Mouse (Mus musculus) granulocyte monocyte progenitor cell, adult 5-6 weeks (primary cell): ENCODE measurements around the gene Slco2a1. TPM values are rescaled to one million over a fixed set of nuclear protein-coding genes. Genes with fewer than 3 reads are reported as not detected.
A peak's percentile ranks its signal among the peaks of the same experiment; 100 is the strongest.

Source experiments
- ATAC-seq: replicated peaks from 2 replicates; pipeline ENCODE4 v1.8.0; 2016; ENCODE audit warnings: mild to moderate bottlenecking, moderate TSS enrichment, inconsistent platforms; ENCODE audit not compliant: poor library complexity, severe bottlenecking
- total RNA-seq, 2 experiments: library from RNA; stranded (forward) in 1 of 2; stranded (reverse) in 1 of 2; fragments of 200-712, 200-1000 nt in 1 of 2; fragments of >200 nt in 1 of 2; fragmentation: Nextera tagmentation in 1 of 2; gene quantifications; 2 replicates each; pipeline ENCODE4 v1.2.3; 2014 to 2017

The Slco2a1 gene
- total RNA-seq, 2 experiments from 2014 or later, result not detected

DNA sequence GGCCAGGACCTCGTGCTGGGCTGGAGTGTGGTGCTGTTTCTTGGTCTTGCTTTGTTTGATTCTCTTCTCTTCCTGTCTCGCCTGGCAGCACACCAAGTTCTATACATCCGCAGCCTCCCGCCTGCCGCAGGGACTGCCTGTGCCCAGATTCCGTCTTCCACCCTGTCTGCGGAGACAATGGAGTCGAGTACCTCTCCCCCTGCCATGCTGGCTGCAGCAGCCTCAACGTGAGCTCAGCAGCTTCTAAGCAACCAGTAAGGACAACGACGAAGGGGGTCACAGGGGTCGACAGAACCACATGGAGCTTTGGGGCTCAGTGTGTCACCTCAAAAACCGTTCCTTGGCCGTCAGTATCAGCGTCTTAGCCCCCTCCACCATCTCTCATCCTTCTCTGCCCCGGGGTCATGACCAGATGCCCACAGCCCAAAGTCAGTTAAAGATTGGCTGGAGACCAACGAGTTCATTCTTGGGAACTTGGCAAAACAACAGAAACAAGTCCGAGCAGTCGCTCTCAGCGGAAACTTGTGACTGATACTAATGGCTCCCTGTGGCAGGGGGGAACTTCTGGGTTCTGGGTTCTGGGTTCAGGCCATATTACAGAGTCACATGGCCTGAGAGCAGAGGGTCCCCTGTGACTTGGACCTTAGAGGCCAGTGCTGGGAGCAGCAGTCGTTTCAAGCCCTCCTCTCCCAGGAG, 88.5 kb downstream of the Slco2a1 start:
- no peak for ATAC-seq

DNA sequence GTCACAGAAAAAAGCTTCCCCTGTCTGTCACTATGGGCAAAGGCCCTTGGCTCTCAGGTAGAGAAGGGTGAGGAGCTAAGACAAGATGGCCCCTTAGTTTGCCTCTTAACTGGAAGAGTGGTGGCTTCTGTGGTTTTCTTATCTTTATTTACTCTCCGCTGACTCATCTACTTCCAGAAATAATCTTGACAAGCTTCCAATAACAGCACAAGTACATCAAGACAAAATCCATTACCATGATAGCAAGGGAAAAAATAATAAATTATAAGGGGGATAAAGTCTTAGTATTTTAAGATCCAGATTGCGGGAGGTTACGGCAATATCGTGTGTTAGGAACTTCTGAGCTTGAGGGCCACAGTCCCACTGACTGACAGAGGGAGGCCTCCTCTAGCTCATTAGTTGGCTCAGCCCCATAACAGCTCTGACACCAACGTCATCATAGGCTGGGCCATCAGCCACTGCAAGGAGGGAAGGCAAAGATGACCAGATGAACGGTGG, 89.7 kb downstream of the Slco2a1 start:
- no peak for ATAC-seq

- no peak for ATAC-seq
Measured at GRCm38 (mm10) chr9:103080211-103080610, 91.7 kb downstream of the Slco2a1 start.

DNA sequence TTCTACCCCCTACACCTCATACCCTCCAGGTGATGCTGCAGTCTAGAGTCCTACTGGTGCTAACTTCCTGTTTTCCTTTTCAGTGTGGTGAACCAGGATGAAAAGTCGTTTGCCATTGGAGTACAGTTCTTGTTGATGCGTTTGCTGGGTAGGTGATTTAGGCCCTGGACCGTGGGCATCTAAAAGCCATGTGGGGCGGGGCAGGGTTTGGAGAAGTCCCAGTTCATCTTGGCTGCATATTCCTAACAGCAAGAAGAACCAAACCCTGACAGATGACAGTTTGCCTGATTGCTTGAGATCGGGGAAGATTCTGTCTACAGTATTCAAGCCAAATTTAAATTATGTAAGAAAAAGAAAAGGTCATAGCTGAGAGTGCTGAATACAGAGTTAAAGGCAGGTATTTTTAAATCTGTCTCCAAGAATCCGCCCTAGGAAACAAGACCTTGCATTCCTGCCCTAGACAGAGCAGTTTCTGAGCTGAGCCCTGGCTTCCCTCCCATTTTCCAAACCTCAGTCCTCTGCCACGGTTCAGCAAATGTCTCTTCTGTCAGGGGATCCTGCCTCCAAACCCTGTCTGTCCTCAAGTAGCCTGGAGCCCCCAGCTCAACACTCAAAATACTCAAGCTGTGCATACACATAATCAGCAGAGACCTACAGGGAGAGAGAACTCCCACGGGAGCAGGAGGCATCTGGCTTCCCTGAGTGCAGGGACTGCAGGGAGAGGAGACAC, 93.9 kb downstream of the Slco2a1 start:
- no peak for ATAC-seq

GRCm38 (mm10) chr9:103083405-103083804, 94.9 kb downstream of the Slco2a1 start:
- ATAC-seq, result 0 out of 2 replicates have a peak, but pooled peaks have one; percentile 20

GRCm38 (mm10) chr9:103086736-103087135, 98.2 kb downstream of the Slco2a1 start:
- no peak for ATAC-seq

- ATAC-seq, result no peak
Measured at GRCm38 (mm10) chr9:103087301-103087700, 98.8 kb downstream of the Slco2a1 start.

- no peak for ATAC-seq
Measured at GRCm38 (mm10) chr9:103088661-103089060, 100.1 kb downstream of the Slco2a1 start.

GRCm38 (mm10) chr9:103090116-103090875, 101.8 kb downstream of the Slco2a1 start:
- no peak for ATAC-seq

DNA sequence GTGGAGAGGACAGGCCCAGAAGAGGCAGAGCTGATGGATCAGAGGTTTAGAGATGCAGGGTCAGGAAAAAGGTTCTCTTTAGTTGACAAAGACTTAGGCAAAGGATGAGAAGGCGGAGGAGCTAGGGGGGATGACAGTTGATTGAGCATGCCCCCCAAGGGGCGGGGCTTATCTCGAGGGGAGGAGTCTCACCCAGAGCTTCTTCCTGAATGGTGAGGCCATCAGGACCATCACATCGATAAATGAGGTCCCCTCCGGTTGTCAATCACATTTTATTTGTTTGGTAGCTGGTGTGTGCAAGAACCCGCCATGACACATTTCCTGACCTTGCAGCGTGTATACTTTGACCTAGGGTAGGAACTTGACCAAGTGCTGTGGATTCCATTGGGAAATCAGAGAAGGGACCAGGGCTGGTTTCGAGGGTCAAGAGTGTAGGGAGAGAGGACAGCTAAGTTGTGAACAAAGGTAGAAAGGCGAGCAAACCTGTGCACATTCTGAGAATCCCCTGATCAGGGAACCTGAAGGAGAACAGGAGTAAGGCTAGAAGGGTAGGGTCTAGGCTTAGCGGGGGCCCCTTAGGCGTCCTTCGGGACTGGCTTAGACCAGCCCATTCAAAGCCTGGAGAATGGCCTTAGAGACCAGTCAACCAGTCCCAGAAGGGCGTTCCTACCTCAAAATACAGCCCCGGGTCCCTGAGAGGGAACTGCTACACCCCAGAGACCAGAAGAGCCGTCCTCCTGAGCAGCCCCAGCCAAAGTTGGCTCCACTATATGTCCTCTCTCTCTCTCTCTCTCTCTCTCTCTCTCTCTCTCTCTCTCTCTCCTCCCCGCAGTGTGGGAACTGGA, 102.7 kb downstream of the Slco2a1 start:
- no peak for ATAC-seq

GRCm38 (mm10) chr9:103092248-103092647, 103.7 kb downstream of the Slco2a1 start:
- ATAC-seq, result peak; percentile 99

GRCm38 (mm10) chr9:103093681-103094080, 105.2 kb downstream of the Slco2a1 start:
- no peak for ATAC-seq

- peak; percentile 16 for ATAC-seq
Measured at GRCm38 (mm10) chr9:103108341-103108798, 119.9 kb downstream of the Slco2a1 start.

DNA sequence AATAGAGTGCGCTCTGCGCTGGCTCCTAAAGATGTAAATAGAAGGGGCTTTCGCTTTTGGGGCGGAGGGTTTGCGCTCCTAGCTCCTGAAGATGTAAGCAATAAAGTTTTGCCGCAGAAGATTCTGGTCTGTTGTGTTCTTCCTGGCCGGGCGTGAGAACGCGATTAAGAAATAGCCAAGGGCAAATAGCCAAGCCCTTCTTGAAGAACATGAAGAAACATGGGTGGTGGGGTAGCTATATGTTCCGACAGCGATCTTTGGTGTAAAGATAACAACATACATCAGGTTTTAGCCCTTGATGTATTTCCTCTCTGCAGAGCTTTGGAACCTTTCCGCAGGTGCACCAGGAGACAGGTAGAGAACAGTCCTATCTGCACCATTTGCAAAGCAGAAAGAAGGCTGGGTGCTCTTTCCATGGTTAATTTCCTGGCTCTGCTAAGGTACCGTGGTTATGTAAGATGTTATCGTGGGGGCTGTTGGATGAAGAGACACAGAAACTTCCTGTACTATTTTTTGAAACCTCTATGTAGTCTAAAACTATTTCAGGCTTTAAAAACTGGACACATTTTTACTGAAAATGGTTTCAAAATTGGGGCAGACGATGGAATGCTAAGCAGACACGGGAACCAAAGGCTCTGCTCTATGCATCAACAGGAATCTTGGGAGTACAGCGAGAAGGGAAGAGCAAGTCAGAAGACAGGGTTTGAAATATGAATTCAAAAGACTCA, 120.6 kb downstream of the Slco2a1 start:
- ATAC-seq, result no peak

- no peak for ATAC-seq
Measured at GRCm38 (mm10) chr9:103109911-103110310, 121.4 kb downstream of the Slco2a1 start.

DNA sequence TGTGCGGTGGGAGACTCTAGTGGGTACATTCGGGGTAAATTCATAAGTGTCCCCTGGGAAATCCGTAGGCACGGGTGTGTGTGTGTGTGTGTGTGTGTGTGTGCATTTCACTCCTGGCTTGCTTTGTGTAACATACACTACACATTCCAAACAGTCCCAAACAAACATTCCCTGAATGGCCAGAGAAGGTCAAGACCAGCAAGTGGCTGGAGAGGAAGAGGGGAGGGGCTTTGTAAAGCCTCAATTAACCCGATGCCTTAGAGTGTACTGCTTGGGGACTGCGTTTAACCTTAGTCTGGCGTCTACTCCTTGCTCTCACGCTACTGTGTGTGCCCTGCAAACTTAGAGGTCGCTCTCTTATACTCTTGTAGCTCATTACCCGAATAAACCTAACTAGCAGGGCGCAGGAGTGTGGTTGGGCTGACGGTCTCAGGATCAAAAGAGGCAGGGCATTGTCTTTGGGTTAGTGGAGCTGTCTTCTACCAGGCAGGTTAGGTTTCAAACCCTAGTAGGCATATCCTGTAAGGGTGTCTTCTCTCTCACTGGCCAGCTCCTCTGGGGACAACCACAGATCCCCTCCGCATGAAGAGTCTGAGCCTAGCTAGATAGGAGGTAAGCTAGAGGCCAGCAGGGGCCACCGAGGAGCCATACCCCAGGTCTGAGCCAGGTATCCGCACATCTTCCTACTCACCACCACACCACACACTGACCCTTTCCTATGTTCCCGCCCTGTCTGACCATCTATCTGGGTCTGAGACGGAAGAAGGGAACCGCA, 122.4 kb downstream of the Slco2a1 start:
- ATAC-seq, result no peak

DNA sequence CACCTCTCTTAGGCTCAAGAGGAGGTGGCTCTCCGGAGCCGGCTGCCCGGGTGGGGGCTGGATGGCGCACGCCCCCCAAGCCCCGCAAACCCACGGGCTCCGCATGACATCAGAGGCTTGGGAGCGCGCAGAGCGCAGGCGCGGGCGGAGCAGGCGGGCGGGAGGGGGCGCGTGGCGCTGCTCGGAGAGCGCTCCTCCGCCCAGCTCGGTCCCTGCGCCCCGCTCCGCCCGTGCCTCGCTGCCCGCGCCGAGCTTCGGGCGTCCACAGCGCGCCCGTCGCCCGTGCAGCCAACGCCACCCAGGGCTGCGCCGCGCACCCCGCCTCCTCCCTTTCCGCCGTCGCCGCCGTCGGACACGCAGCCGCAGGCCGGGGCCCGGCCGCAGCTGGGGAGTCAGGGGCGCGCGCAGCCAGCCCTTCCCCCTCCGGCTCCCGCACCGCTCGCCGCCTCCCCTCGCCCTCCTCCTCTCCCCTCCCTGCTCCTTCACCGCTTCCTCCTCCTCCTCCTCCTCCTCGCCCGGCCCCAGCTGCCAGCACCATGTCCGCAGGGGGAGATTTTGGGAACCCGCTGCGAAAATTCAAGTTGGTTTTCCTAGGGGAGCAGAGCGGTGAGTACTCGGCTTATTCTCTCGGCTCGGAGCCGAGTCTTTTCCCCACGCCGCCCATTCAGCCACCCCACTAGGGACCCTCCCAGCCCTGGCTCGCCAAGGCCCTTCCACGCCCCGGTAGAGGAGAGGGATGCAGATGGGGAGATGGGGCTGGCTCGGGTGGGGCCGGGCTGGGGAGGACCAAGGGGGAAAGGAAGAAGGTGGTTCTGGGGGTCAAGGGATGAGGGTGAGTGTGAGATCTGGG, 123.3 kb downstream of the Slco2a1 start, which contains the start of gene Rab6b:
Rab6b (plus strand) TSS at position 167 of the 850 bp plus-strand sequence.
- peak; percentile 54 for ATAC-seq
